Mouse (Mus musculus) heart, embryonic 13.5 days (tissue): Measurements from ENCODE around the gene Gm3371. TPM values are rescaled to one million over a fixed set of nuclear protein-coding genes. Genes with fewer than 3 reads are reported as not detected.
"Not testable (repeated sequence)": the region's sequence is repeated elsewhere in the genome, so short reads cannot be mapped to it uniquely, and the experiment has no call there.

Experiments used
- ATAC-seq: fragments of 200-750 bp; cut with Nextera tagmentation; 2 replicates; pipeline ENCODE4 v1.8.0; 2017; ENCODE audit warnings: moderate TSS enrichment; ENCODE audit not compliant: insufficient number of reproducible peaks, low FRiP score, low TSS enrichment; ENCODE audit errors: extremely low read depth
- H3K27ac ChIP-seq: fragments of 300-500 bp; sonication (generic); replicated peaks from 2 replicates; pipeline ENCODE4 v1.5.1; 2015; ENCODE audit warnings: moderate library complexity, mild to moderate bottlenecking, inconsistent platforms
- H3K27me3 ChIP-seq: fragments of 300-500 bp; sonication (generic); replicated peaks from 2 replicates; pipeline ENCODE4 v1.6.1; 2015; ENCODE audit warnings: mild to moderate bottlenecking, inconsistent platforms
- H3K36me3 ChIP-seq: fragments of 300-500 bp; sonication (generic); 2 replicates; pipeline ENCODE4 v1.6.1; 2015; ENCODE audit warnings: mild to moderate bottlenecking, inconsistent platforms
- H3K4me1 ChIP-seq: fragments of 300-500 bp; sonication (generic); 2 replicates; pipeline ENCODE4 v1.6.1; 2015; ENCODE audit warnings: inconsistent platforms
- H3K4me2 ChIP-seq: fragments of 300-500 bp; sonication (generic); 2 replicates; pipeline ENCODE4 v1.6.1; 2015; ENCODE audit warnings: inconsistent platforms, mild to moderate bottlenecking, moderate library complexity
- H3K4me3 ChIP-seq: fragments of 300-500 bp; sonication (generic); 2 replicates; pipeline ENCODE4 v1.5.1; 2015; ENCODE audit warnings: moderate library complexity, mild to moderate bottlenecking, inconsistent platforms
- H3K9ac ChIP-seq: fragments of 300-500 bp; sonication (generic); 2 replicates; pipeline ENCODE4 v1.6.1; 2015; ENCODE audit warnings: inconsistent platforms, mild to moderate bottlenecking, moderate library complexity
- H3K9me3 ChIP-seq: fragments of 300-500 bp; sonication (generic); 2 replicates; pipeline ENCODE4 v1.6.1; 2016; ENCODE audit warnings: inconsistent platforms
- WGBS: fragments of 180-500 bp; shearing (Covaris S2); methylation state at CpG from one replicate; pipeline ENCODE4 v1.1.7; 2015; ENCODE audit warnings: mixed read lengths; 5-methylcytosine and 5-hydroxymethylcytosine counted together
- polyA plus RNA-seq: library from polyadenylated mRNA; unstranded; fragments of >200 nt; fragmentation: Nextera tagmentation; extraction: Ambion mirVana; gene quantifications from 2 replicates; pipeline ENCODE4 v1.2.1, GENCODE M21; 2015

The Gm3371 gene
- not detected in 2 replicates for polyA plus RNA-seq

- not testable (repeated sequence) for H3K4me3 ChIP-seq, ATAC-seq, H3K27me3 ChIP-seq, H3K27ac ChIP-seq, H3K4me1 ChIP-seq, H3K9me3 ChIP-seq, H3K9ac ChIP-seq, H3K36me3 ChIP-seq, H3K4me2 ChIP-seq
- WGBS: no CpG with 5 or more reads among the region's 2 CpGs
Observed at GRCm38 (mm10) chr14:44410588-44410987, at the start of gene Gm3371. Gm3371 (minus strand) TSS chr14:44410688.

GRCm38 (mm10) chr14:44433335-44433734 is 22.8 kb upstream of the Gm3371 start, which contains the start of gene Gm8232:
Gm8232 (plus strand) TSS chr14:44433635.
- H3K27ac ChIP-seq, H3K36me3 ChIP-seq, H3K4me1 ChIP-seq, H3K9me3 ChIP-seq, H3K4me2 ChIP-seq, H3K4me3 ChIP-seq, ATAC-seq, H3K27me3 ChIP-seq, H3K9ac ChIP-seq: not testable (repeated sequence)
- WGBS: 71% methylated on average over 3 of the region's 3 CpGs

- not testable (repeated sequence) for H3K27me3 ChIP-seq, H3K4me2 ChIP-seq, H3K4me3 ChIP-seq, ATAC-seq, H3K27ac ChIP-seq, H3K9me3 ChIP-seq, H3K36me3 ChIP-seq, H3K9ac ChIP-seq, H3K4me1 ChIP-seq
- WGBS: 65% methylated on average over 4 of the region's 4 CpGs
Observed at GRCm38 (mm10) chr14:44384233-44384632, 26.3 kb downstream of the Gm3371 start.

GRCm38 (mm10) chr14:44365057-44365456 is 45.4 kb downstream of the Gm3371 start, which contains the start of gene Gm8229:
Gm8229 (plus strand) TSS chr14:44365357.
- not testable (repeated sequence) for H3K4me3 ChIP-seq, ATAC-seq, H3K27me3 ChIP-seq, H3K9me3 ChIP-seq, H3K9ac ChIP-seq, H3K27ac ChIP-seq, H3K4me1 ChIP-seq, H3K36me3 ChIP-seq, H3K4me2 ChIP-seq
- 79% methylated on average over 4 of the region's 4 CpGs for WGBS

GRCm38 (mm10) chr14:44362301-44362700 is 48.2 kb downstream of the Gm3371 start:
- not testable (repeated sequence) for H3K4me2 ChIP-seq, H3K4me3 ChIP-seq, H3K9me3 ChIP-seq, H3K4me1 ChIP-seq, H3K27ac ChIP-seq, H3K9ac ChIP-seq, ATAC-seq, H3K27me3 ChIP-seq, H3K36me3 ChIP-seq

GRCm38 (mm10) chr14:44361416-44361815 is 49.1 kb downstream of the Gm3371 start:
- H3K4me1 ChIP-seq, H3K9me3 ChIP-seq, H3K27me3 ChIP-seq, ATAC-seq, H3K4me2 ChIP-seq, H3K9ac ChIP-seq, H3K27ac ChIP-seq, H3K4me3 ChIP-seq, H3K36me3 ChIP-seq: not testable (repeated sequence)
- 24% methylated on average over 2 of the region's 2 CpGs for WGBS

Other genes with a start within 250 kb of the Gm3371 start
- gene Gm8212, start 213.0 kb downstream of the Gm3371 start, polyA plus RNA-seq: not detected in 2 replicates
- not detected in 2 replicates for gene 4930503E14Rik, start 197.4 kb downstream of the Gm3371 start, polyA plus RNA-seq
- not detected in 2 replicates for gene Gm8220, start 125.1 kb downstream of the Gm3371 start, polyA plus RNA-seq
- not detected in 2 replicates for gene Gm5930, start 72.1 kb downstream of the Gm3371 start, polyA plus RNA-seq
- not detected in 2 replicates for gene Gm8229, start 45.3 kb downstream of the Gm3371 start, polyA plus RNA-seq
- gene Gm8232, start 22.9 kb upstream of the Gm3371 start, polyA plus RNA-seq: not detected in 2 replicates
- not detected in 2 replicates for gene BC061237, start 81.8 kb upstream of the Gm3371 start, polyA plus RNA-seq
- not detected in 2 replicates for gene Gm17093, start 107.6 kb upstream of the Gm3371 start, polyA plus RNA-seq
- gene Gm8247, start 172.5 kb upstream of the Gm3371 start, polyA plus RNA-seq: not detected in 2 replicates
- not detected in 2 replicates for gene Gm5624, start 217.2 kb upstream of the Gm3371 start, polyA plus RNA-seq